Mouse (Mus musculus) G1E (cell line): ENCODE results near the gene Lgals7. TPM values are rescaled to one million over a fixed set of nuclear protein-coding genes. Genes with fewer than 3 reads are reported as not detected.

Source experiments
- ATAC-seq: 2 replicates; pipeline ENCODE4 v1.8.0; 2016; ENCODE audit warnings: mild to moderate bottlenecking; ENCODE audit not compliant: insufficient number of reproducible peaks, poor library complexity, low FRiP score, severe bottlenecking; ENCODE audit errors: extremely low read depth
- DNase-seq: peaks from one replicate; pipeline ENCODE4 v3.0.0; 2012; ENCODE audit warnings: low spot score
- H3K27me3 ChIP-seq: 2 replicates; pipeline ENCODE4 v1.6.1; 2012; ENCODE audit warnings: mild to moderate bottlenecking, low read length, inconsistent platforms; ENCODE audit not compliant: insufficient read depth
- H3K36me3 ChIP-seq: replicated peaks from 2 replicates; pipeline ENCODE3; 2012; ENCODE audit warnings: mild to moderate bottlenecking, inconsistent platforms
- H3K4me1 ChIP-seq: 2 replicates; pipeline ENCODE4 v1.6.1; 2012; ENCODE audit warnings: low read depth, low read length, inconsistent platforms, mixed read lengths; ENCODE audit not compliant: insufficient read depth
- H3K4me3 ChIP-seq: 2 replicates; pipeline ENCODE4 v1.5.1; 2012; ENCODE audit warnings: low read depth, mild to moderate bottlenecking, inconsistent platforms, low read length, moderate library complexity, mixed read lengths
- H3K9me3 ChIP-seq: replicated peaks from 2 replicates; pipeline ENCODE4 v1.6.1; 2012; ENCODE audit warnings: inconsistent platforms
- CTCF ChIP-seq: IDR thresholded peaks from 2 replicates; pipeline ENCODE4 v1.5.1; 2012; ENCODE audit warnings: low read depth, low read length, inconsistent platforms, mixed read lengths
- GATA1 ChIP-seq: IDR thresholded peaks from 2 replicates; pipeline ENCODE4 v1.6.1; 2012; ENCODE audit warnings: borderline replicate concordance, low read length, inconsistent platforms, mixed read lengths
- GATA2 ChIP-seq: IDR thresholded peaks from 2 replicates; pipeline ENCODE4 v1.6.1; 2012; ENCODE audit warnings: low read depth, low read length, inconsistent platforms, borderline replicate concordance
- POLR2AphosphoS5 ChIP-seq: IDR thresholded peaks from 2 replicates; pipeline ENCODE4 v1.6.1; 2012; ENCODE audit warnings: low read depth, low read length, inconsistent platforms; ENCODE audit not compliant: insufficient replicate concordance
- TAL1 ChIP-seq: conservative IDR thresholded peaks from 2 replicates; pipeline ENCODE4 v1.6.1; 2012; ENCODE audit warnings: low read depth, low read length, inconsistent platforms, mixed read lengths
- polyA plus RNA-seq: library from polyadenylated mRNA; stranded (reverse); fragments of >175 nt; gene quantifications from 2 replicates; pipeline ENCODE4 v1.2.3, GENCODE M21; 2012
- total RNA-seq, 2 experiments: library from RNA; stranded (forward) in 1 of 2; stranded (reverse) in 1 of 2; fragments of 200-1000 nt in 1 of 2; fragments of >200 nt in 1 of 2; fragmentation: Nextera tagmentation in 1 of 2; gene quantifications; 2 replicates each; pipeline ENCODE4 v1.2.3; 2014 to 2017

The Lgals7 gene
- total and polyA plus RNA-seq, 3 experiments, result 0.27 to 0.49 TPM; not detected in 1

DNA sequence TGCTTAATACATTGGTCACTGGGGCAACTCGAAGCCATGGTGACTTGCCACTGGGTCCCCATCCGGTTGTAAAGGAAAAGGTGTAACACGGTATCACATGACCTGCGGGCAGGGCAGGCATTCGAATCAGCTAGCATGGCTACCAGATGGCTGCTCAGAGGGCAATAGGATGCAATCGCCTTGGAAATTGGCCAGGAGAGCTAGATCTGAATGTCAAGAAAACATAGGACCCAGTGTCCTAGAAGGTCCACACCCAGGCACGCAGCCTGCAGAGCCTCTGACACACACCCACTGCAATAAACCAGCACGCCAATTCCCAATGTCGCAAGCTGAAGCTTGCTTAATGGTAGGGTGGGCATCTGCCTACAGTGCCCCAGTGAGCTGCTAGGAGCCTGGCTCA is 25.3 kb upstream of the Lgals7 start:
- no peak for ATAC-seq

DNA sequence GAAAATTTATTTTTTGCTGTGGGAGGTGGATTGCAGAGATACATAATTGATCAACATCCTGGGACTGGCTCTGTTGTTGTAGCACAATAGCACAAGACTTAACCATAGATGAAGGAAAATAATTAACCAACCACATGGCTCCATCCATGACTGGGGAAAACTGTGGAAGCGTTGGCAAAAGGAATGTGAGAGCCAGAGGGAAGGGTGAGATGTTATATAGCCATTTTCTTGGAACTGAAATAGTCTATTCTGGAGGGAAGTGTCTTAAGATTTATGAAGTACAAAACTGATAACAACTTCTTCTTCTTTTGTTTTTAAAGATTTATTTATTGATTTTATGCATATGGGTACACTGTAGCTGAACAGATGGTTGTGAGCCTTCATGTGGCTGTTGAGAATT is 16.4 kb upstream of the Lgals7 start:
- Histone ChIP-seq H3K27me3 (peaks cover 19% of the 10 kb centered on the region), H3K9me3 (no peaks in the 10 kb centered on the region), H3K36me3 (no peaks in the 10 kb centered on the region), H3K4me1 (no peaks in the 10 kb centered on the region; the same call in 1 of the 2 replicates), H3K4me3 (no peak overlapping the region)
- ATAC-seq (no peak), DNase-seq (no peak)
- TF ChIP-seq GATA1 (no peak), POLR2AphosphoS5 (no peak), TAL1 (no peak), GATA2 (no peak), CTCF (no peak)

More for the DNA sequence above, 25.3 kb upstream of the Lgals7 start:
- H3K36me3 ChIP-seq, result no peaks in the 10 kb centered on the region
- no peaks in the 10 kb centered on the region for H3K9me3 ChIP-seq
- DNase-seq, result no peak
- peaks cover 39% of the 10 kb centered on the region for H3K27me3 ChIP-seq
- TF ChIP-seq POLR2AphosphoS5 (no peak), GATA2 (no peak), GATA1 (no peak), TAL1 (no peak), CTCF (no peak)
- H3K4me3 ChIP-seq, result no peak overlapping the region
- H3K4me1 ChIP-seq, result no peaks in the 10 kb centered on the region; the same call in 1 of the 2 replicates

DNA sequence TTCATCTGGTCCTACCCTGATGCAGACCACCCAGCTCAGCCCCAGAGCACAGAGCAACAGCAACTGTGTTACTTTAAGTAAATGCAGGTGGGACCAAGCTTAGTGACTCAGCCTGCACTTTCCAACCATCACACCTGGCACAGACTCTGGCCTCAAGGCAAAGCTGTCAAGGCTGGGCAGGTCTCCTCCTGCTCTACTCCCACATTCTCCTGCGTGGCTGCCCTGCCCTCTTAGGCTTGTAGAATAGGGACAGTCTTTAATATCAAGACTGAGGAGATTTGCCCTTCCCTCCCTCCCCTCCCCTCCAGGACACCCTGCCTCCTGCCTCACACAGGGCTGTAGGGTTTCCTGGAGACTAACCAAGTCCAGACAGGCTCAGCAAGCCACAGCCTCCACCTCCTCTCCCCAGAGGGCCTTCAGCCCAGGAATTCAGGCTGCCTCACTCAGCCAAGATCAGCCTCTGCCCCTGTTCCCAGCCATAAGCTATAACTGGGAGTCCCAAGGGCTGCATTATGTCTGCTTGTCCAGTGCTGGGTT is 13.9 kb upstream of the Lgals7 start:
- H3K27me3 ChIP-seq, result peaks cover 21% of the 10 kb centered on the region
- no peak for DNase-seq
- H3K36me3 ChIP-seq, result no peaks in the 10 kb centered on the region
- no peaks in the 10 kb centered on the region for H3K4me1 ChIP-seq
- H3K4me3 ChIP-seq, result no peak overlapping the region
- no peak for ATAC-seq
- TF ChIP-seq POLR2AphosphoS5, result no peak
- no peak for TF ChIP-seq TAL1
- TF ChIP-seq CTCF, result no peak
- TF ChIP-seq GATA2, result no peak
- no peak for TF ChIP-seq GATA1
- H3K9me3 ChIP-seq, result no peaks in the 10 kb centered on the region

DNA sequence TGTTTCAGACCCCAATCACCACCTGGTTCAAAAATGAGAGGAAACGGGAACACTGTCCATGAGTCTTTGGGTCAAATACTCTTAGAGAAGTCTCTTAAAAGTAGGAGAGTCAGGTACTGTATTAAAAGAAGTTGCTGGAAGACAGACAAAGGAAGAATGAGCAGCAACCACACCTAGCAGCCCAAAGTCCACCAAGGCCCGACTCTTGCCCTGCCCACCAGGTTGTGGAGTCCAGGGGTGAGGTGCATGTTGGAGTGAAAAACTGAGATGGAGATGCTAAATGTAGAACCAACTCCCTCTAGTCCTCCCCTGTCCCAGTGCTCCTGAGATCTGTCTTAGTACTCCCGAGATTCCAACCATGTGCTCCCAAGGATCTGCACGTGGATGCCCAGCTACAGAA is 13.0 kb upstream of the Lgals7 start:
- no peaks in the 10 kb centered on the region for H3K4me1 ChIP-seq

DNA sequence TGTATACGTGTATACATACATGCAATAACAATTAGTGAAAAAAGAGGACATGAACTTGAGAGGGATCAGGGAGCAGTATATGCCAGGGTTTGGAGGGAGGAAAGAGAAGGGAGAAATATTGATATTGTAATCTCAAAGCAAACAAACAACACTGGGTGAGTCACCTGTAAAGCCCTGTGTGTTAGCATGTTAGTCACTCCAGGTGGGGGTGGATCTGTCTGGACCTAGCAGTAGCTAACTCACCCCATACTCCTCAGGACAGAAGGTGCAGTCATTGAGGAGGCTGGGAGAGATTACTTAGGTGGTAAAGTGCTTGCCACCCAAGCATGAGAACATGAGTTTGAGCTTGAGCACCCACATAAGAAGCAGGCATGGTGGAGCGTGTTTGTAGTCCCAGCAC is 3.7 kb upstream of the Lgals7 start:
- no peaks in the 10 kb centered on the region for H3K36me3 ChIP-seq
- peaks cover 5% of the 10 kb centered on the region; the same call in 1 of the 2 replicates for H3K27me3 ChIP-seq
- H3K9me3 ChIP-seq, result peaks cover 4% of the 10 kb centered on the region
- peaks cover 21% of the 10 kb centered on the region for H3K4me1 ChIP-seq
- DNase-seq, result no peak
- no peak for ATAC-seq
- no peak for TF ChIP-seq GATA1
- H3K4me3 ChIP-seq, result no peak overlapping the region

More for the DNA sequence above, 13.0 kb upstream of the Lgals7 start:
- no peak overlapping the region for H3K4me3 ChIP-seq
- no peaks in the 10 kb centered on the region for H3K36me3 ChIP-seq
- H3K9me3 ChIP-seq, result no peaks in the 10 kb centered on the region
- no peak for ATAC-seq
- H3K27me3 ChIP-seq, result peaks cover 21% of the 10 kb centered on the region
- DNase-seq, result no peak
- TF ChIP-seq POLR2AphosphoS5 (no peak), GATA2 (no peak), TAL1 (no peak), GATA1 (no peak), CTCF (no peak)

DNA sequence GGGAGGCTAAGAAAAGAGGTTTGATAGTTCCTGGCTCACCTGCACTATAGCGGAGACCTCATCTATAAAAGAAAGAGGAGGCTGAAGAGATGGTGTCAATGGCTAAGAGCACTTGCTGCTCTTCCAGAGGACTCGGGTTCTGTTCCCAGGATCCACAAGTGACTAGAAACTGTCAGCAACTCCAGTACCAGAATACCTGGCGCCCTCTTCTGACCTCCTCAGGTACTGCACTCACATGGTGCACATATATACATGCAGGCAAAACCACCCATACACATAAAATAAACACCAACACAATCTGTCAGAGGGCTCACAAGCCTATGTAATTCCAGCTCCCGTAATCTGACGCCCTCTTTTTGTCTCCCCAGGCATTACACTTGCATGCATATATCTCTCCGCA is 2.8 kb upstream of the Lgals7 start:
- peaks cover 30% of the 10 kb centered on the region for H3K4me1 ChIP-seq
- no peak for TF ChIP-seq POLR2AphosphoS5
- no peak for TF ChIP-seq CTCF
- H3K4me3 ChIP-seq, result no peak overlapping the region
- no peaks in the 10 kb centered on the region for H3K36me3 ChIP-seq
- no peak for DNase-seq
- peaks cover 4% of the 10 kb centered on the region for H3K9me3 ChIP-seq
- H3K27me3 ChIP-seq, result peaks cover 5% of the 10 kb centered on the region; the same call in 1 of the 2 replicates
- ATAC-seq, result no peak

DNA sequence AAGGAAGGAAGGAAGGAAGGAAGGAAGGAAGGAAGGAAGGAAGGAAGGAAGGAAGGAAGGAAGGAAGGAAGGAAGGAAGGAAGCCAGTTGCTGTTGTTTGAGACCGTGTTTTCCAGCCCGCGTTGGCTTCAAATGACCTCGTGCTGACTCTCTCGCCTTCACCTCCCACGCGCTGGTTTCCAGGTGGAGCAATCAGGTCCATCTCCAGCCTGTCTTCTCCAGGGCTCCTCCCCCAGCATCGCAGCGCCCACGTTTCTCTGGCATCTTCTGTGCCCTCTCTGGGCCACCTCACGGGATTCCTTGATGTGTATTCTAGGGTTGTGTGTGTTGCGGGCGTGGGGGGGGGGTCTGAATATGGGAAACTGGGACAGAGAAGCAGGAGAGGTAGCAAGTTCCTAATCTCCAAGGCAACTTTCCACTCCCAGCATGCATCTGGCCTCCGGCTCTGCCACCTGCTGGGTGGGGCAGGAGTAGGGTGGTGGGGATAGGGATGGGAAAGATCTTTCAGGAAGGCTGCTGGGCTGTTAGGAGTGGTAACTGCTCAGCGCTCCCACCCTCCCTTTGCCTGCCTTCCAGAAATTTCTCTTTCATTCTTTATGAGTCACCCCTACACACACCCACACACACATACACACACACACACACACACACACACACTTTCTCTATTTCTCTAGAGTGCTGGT is 695 bp upstream of the Lgals7 start:
- no peak for TF ChIP-seq POLR2AphosphoS5
- TF ChIP-seq GATA1, result no peak
- no peak for TF ChIP-seq GATA2
- no peak for TF ChIP-seq TAL1
- TF ChIP-seq CTCF, result no peak

More for the DNA sequence above, 695 bp upstream of the Lgals7 start:
- Histone ChIP-seq H3K4me1 (peaks cover 47% of the 10 kb centered on the region), H3K36me3 (no peaks in the 10 kb centered on the region), H3K27me3 (no peaks in the 10 kb centered on the region; the same call in 1 of the 2 replicates), H3K9me3 (peaks cover 4% of the 10 kb centered on the region), H3K4me3 (no peak overlapping the region)
- DNase-seq (no peak), ATAC-seq (no peak)
